Mouse (Mus musculus): ENCODE data around the gene Iqsec2.

Gene Iqsec2

DNA sequence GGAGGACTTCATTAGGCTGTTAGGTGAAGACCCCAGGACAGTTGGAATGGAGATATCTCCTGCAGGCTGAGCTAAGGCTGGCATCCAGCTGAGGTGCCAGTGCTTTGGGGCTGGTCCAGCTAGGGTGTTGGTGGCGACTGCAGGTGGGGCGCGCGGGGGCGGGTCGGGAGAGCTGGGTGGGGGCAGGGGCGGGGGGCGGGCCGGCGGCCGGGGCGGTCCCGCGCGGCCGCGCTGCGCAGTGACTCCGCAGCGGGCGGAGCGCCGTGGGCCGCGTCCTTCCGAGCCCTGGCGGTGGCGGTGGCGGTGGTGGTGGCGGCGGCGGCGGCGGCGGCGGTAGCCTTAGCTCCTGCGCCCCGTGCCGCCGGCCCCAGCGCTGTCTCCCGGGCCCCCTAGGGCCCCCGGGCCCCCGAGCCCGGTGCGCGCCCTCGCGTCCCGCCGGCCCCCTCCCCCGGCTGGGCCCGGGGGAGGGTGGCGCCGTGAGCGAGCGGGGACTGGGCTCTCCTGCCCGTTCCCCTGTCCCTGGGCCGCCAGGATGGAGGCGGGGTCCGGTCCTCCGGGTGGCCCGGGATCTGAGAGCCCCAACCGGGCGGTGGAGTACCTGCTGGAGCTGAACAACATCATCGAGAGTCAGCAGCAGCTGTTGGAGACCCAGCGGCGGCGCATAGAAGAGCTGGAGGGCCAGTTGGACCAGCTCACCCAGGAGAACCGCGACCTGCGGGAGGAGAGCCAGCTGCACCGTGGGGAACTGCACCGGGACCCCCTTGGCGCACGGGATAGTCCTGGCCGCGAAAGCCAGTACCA is at the start of gene Iqsec2:
TSS of gene Iqsec2 (plus strand) at position 328 of the 801 bp plus-strand sequence.
- no peak for DNase-seq (ENCODE audit: low spot score in 2 of 2)

DNA sequence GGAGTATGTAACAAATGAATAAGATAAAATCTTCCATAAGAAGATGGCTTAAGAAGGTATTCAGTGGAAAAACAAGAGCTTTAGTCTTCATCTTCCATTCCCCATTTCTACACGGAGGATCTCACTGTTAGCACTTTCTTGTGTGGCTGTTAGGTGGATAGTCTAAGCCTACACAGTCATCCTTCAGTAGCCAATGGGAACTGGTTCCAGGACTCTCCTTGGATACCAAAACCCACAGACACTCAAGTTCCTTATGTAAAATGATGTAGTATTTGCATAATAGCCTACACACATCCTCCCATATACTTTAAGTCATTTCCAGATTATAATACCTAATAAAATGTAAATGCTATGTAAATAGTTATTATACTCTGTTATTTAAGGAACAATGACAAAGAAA is 46.5 kb upstream of the Iqsec2 start:
- DNase-seq (ENCODE audit: low spot score in 2 of 2): no peak

DNA sequence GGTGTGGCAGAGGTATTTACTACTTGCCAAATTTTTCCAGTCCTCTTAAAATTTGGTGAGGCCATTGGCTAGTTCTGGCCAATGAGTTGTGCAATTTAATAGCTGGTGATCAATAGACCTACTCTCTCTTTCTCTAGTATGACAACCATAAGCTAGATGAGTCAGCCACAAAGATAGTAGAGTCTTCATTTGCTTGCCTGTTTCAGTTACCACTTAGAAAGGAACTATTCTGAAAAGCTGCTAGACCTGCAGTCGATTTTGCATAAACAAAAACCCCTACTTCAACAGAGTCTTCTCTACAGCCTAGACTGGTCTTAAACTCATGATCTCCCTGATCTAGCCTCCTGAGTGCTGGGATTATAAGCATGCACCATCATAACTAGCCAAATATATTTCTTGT is 22.4 kb upstream of the Iqsec2 start:
- no peak for DNase-seq (ENCODE audit: low spot score in 2 of 2)

DNA sequence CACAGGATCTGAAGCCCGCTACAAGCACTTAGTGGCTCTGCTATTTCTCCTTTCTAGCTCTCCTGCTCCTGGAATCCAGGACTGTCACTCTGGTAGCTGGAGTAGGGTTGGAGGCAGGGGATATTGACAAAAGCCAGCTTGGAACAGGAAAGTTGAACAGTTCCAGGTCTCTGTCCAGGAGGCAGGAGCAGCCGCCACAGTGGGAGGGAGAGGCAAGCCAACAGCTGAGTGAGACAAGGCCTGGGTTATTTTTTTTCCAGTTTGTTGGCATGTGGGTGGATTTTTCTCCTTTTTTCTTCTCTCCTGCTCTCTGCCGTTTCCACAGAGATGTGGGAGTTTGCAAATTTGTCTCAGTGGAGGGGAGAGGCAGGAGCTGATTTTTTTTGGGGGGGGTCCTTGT is 13.3 kb upstream of the Iqsec2 start:
- no peak for DNase-seq (ENCODE audit: low spot score in 2 of 2)

DNA sequence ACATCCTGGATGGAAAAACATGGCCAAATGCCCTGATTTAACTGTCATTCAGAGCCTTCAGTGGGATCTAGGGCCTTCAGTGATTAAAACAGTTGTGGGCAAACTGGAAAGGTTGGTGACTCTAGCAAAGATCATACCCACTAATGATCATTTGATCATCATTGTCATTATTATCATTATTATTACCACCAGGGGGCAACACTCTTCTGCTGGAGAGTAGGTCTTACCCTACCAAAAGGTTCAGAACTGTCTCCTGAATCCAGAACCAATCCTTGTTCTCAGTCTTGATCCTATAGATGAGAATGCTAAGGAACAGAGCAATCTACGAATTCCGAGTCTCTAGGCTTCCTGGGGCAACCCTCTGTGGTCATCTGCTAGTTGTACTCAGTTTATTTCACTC is 12.0 kb upstream of the Iqsec2 start:
- DNase-seq (ENCODE audit: low spot score in 2 of 2): no peak

DNA sequence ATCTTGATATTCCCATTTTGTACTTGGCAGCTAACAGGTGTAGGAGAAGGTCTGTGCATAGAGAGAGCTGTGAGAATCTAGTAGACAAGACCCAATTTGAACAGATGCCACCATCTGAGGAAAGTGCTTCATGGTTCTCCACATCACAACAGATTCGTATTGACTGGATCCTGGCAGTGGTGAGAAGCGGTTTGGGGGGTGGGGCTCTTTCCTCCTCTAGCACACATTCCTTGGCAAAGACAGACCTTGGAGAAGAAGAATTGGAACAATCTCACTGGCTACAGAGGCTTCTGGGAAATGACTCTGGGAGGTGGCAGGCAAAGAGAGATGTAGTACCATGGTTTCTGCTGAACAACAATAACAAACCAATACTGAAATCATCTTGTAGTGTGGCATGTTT is 8.9 kb upstream of the Iqsec2 start:
- no peak for DNase-seq (ENCODE audit: low spot score in 2 of 2)

DNA sequence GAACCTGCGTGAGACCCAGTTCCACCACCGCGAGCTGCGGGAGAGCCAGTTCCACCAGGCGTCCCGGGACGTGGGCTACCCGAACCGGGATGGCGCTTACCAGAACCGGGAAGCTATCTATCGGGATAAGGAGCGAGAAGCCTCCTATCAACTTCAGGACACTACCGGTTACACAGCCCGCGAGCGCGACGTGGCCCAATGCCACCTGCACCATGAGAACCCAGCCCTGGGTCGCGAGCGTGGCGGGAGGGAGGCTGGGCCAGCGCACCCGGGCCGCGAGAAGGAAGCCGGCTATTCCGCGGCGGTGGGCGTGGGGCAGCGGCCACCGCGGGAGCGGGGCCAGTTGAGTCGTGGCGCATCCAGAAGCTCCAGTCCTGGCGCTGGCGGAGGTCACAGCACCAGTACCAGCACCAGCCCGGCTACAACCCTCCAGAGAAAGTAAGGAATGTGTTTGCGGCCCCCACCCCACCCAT is 710 bp downstream of the Iqsec2 start:
- no peak for DNase-seq (ENCODE audit: low spot score in 2 of 2)

DNA sequence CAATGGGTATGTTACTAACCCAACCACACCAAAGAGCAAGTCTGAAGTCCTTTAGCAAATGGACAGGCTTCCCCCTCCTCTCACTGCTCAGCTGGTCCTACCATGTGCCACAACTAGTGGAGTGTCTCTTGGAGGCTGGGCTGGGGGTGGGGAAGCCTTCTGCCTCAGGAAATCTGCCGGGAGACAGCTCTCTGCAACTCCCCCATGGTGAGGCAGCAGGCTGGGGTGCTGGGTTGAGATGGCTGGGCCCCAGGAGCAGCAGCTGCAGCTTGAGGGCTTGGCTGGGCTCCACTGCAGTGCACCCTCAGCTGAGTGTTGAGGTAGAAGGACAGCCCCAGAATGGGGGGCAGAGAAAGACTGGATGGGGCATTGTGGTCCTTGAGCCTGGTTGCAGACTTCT is 2.1 kb downstream of the Iqsec2 start:
- peak in 1 of 2 experiments; percentile 47 for DNase-seq (ENCODE audit: low spot score in 2 of 2)

DNA sequence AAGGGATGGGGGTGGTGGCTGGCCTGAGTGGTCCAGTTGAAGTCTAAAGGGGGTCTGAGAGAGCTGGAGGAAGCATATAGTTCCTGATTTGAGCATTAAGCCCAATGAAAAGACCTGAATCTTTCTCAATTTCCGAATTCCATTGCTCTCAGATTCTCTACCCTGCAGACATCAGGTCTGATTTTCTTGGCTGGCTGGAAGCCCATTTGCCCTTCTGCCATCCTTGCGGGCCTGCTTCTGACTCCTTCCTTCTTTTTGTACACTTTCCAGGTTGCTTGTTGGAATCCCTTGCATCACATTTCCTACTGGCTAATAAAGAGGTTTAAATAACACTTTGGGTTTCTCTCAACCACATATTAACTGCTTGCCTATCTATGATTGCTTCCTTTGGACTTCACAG is 2.6 kb downstream of the Iqsec2 start:
- no peak for DNase-seq (ENCODE audit: low spot score in 2 of 2)

DNA sequence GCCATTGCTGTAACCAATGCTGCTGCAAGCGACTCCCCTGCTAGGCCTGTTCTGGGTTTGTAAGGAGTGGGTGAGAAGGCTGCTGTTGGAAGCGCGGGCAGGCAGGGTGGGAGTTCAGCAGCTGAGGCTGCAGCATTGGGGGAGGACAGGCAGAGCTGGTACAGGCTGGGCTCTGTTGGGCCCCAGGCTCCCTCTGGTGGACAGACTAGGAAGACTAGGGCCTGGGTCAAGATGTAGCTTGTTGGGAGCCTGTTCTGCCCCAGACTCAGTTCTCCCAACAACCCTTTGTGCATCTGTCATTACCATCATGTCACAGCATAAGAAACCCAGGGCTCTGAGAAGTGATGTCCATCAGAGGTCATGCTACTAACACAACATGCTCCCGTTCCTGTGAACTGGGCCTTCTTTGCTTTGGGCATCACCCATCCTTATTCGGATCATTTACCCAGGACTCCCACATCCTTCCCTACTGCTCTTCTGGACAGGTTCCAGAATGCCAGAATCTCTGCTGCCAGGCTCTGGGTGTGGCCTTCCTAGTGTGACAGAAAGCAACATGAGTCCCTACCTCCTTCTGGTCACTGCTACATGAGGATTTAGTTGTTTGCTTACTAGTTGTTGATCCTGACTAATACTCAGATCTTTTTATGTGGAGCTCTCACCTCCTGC is 3.5 kb downstream of the Iqsec2 start:
- peak; percentile 49 to 60 for DNase-seq (ENCODE audit: low spot score in 2 of 2)

DNA sequence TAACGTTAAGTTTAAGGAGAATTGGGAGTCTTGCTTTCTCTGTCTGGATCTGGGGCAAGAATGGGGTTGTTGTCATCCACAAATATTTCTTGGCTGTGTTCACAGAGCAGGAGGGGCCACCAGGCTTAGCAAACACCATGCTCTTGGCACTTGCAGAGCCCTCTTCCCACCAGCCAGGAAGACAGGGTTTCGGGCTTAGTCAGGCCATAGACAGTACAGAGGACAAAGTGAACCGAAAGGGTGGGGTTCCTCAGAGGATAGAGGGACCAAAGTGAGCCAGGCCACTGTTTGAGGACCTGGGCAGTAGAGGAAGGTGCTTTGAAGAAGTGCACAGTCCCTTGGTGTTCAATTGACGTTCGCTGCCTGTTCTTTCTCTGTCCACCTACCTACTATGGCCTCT is 4.6 kb downstream of the Iqsec2 start:
- DNase-seq (ENCODE audit: low spot score in 2 of 2): no peak

DNA sequence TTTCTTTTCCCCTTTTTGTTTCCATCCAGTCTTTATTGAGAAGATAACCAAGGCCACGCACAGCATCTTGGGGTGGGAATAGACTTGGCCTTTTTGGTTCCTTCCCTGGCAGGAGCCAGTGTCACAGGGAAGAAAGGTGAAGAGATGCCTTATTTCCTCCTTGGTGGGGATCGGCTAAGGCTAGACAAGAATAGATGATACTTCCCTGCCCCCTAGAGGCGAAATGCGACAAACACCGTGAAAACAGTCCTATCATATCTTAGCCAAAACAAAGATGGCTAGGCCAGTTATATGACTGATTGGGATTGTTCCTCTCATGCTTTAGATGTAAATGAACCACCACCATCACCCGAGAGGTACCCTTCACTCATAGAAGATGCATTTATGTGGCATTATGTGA is 7.6 kb downstream of the Iqsec2 start:
- DNase-seq (ENCODE audit: low spot score in 2 of 2): no peak

DNA sequence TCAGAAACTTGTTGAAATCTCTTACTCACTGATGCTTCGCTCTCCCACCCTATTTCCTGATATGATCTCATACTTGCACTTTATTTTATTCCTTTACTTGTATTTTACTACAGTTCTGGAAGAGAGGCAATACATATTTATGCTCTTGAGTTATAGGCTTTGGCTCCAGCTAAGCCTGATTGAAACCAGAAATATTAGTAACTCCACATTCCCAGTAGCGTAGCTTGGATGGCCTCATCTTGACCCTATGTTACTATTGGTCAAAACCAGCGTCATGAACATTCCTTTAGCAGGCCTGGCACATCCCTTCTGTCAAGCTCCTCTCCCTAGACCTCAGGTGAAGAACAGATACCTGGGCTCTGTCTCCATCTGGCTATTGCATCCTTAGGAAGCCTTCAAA is 14.2 kb downstream of the Iqsec2 start:
- DNase-seq (ENCODE audit: low spot score in 2 of 2): no peak

DNA sequence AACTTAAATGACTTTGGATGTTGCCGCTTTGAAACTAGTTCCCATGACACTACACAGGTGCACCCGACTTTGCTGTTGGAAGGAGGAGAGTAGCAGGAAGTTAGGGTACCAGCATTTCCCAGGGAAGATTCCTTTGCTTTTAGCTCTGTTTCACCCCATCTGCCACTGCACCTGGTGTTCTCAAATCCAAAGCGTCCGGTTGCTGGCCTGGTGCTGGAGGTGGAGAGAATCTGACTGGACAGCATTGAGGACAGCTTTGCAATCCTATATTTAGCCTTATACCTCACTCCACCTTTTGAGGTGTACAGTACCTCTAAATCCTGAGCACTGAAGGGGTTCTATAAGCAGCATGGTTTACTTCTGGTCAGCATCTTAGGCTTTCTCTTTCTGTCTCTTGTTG is 17.3 kb downstream of the Iqsec2 start:
- no peak for DNase-seq (ENCODE audit: low spot score in 2 of 2)

DNA sequence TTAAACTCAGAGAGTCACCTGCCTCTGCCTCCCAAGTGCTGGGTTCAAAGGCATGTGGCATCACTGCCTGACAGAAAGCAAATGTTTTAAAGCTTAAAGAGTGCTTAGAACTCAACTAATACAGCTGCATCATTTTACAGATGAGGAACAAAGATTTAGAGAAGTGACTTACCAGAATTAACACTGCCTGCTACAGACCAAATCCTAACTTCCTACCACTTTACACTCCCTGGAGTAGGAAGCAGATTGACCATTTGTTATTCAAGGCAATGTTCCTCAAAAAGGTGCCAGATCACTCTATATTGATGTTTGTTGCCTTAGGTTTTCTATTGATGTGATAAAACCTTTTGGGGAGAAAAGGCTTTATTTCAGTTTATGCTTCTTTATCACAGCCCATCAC is 20.0 kb downstream of the Iqsec2 start:
- no peak for DNase-seq (ENCODE audit: low spot score in 2 of 2)

DNA sequence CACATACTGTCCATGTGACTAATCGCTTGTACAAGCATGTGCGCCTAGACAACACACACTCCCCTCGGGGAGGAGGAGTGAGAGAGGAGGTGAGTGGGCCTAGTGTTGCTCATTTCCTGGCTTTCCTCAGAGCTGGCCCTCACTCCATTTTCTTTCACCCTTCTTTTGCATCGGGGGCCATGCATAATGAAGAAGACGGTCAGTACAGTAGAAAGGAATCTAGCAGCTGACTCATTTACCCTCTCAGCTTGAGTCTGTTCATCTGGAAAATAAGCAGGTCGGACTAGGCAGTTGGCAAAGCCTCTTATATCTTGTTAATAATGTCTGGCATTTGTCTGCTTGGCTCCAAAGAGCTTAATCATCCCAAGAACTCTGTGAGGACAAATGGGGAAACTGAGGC is 22.1 kb downstream of the Iqsec2 start:
- no peak for DNase-seq (ENCODE audit: low spot score in 2 of 2)

DNA sequence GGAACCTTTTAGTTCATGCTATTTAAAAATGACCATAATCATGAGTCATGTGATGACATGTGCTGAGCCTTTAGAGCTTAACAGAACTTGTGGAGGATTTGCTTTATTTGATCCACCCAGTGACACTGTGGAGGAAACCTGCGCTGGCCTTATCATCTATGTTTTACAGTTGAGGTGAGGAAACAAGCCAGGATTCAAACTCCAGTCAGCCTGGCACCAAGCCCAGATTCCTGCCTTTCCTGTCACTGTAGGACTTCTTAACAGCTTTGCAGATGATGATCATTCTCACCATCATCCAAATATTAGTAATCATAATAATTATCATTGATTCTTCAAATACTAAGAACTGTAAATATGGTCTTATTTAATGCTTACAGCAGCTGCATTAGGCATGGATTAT is 24.5 kb downstream of the Iqsec2 start:
- DNase-seq (ENCODE audit: low spot score in 2 of 2): no peak

DNA sequence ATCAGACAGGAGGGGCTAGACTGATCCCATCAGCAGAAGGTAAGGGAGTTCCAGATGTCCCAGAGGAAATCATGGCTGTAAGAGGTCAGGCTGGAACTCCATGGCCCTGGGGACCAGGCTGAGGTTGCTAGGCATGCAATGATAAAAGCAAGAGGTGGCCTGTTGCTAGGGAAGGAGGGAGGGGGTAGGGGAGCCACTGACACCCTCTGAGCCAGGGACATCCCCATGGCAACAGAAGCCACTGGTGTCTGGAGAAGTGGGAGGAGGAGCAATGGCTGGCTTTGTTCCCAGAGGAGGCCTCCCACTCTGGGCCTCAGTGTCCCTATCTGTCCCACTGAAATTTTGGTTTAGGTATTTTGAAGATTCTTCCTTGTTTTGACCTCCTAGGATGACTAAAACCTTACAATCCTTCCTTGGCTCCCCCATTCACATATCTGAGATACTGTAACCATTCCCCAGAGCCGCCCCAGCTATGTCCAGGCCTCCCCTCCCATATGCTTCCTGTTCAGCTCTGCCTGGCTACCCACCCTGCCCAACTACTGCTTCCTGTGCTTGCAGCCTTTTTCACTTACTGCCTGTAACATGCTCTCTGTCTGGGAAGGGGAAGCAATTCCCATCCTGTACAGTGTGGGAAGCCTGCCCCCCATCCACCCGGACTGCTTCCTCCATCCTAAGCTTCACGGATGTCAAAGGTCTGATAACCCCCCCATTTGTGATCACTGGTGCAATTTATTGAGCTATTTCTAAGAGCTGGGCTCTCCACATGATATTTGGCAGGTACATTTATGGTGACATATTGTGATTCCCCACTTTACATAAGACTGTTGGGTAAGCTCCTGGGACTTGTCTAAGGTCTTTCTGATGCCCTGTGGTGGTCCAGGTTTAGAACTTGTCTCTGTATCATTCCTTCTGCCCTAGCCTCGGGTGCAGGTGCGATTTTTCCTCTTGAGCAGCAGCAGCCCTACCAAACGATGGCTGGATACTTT is 27.3 kb downstream of the Iqsec2 start:
- no peak for DNase-seq (ENCODE audit: low spot score in 2 of 2)

DNA sequence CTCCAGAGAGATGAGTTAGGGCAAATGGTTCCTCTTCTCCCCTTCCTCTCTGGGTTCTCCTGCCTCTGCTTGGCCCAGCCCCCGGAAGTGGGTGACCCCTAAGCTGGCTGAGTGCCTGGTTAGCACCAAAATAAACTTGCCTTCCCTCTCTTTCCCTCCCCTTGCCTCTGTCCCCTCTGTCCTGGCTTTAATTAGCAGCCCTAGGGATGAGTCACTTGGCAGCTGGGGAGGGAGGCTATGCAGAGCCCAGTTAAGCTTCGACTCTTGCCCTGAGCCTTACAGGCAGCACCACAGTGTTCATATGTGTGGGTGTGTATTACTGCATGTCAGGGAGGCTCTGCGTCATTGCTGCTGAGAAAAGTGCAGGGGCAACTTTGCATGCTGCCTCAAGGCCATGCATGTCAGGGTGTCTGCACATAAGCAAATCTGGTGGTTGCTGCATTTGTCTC is 28.4 kb downstream of the Iqsec2 start:
- DNase-seq (ENCODE audit: low spot score in 2 of 2): no peak

DNA sequence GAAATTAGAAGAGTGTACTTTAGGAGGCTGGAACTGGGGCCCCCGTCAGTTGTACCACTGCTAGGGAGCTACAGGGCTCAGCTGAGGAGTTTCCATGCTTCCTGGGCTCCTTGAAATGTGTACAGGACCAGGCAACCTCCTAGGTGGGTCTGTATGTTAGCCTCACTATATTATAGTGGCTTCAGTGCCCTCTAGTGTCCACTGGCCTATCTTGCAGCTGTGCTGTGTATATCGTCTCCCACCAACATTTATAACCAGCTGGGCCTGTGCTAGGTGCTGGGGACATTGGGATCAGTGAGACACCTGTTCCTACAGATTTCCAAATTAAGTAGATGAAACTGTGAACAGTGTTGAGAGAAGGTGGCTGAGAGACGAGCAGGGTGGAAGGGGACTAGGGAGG is 31.2 kb downstream of the Iqsec2 start:
- DNase-seq (ENCODE audit: low spot score in 2 of 2): no peak

DNA sequence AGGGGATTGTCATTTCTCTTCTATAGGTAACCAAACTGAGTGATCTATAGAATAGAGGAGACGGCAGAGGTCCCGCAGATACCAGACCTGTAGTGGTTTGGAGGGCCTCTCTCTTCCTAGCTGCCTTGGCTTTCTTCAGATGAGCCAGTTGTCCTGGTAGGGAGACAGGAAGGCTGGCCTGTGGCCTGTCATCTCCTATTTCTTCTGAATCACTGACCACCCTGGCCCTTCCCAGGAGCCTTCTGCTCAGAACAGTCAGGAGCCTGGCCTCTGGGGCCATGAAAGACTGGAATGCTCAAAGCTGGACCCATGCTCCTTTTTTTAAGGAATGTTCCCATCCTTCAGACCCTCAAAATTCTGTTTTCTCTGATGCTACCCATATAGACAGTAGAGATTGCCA is 33.8 kb downstream of the Iqsec2 start:
- no peak for DNase-seq (ENCODE audit: low spot score in 2 of 2)

Measured in frontal cortex, postnatal 25 days (tissue).